In genomic region chr7:35733313-35734050, GRCm38 (mm10) we compare ENCODE assay signal across 16 mouse cellular contexts. TPM values are rescaled to one million over a fixed set of nuclear protein-coding genes. Genes with fewer than 3 reads are reported as not detected.
DNase-seq lines count a peak whose midpoint lies in the region; ATAC-seq lines count a peak whose summit lies in the region.
"Had no signal": no experiment of that assay in that cellular context is flagged by ENCODE, and none has a peak within 500 bp of the region (broad histone marks: within the 10 kb centered on the region; RNA-seq: fewer than 3 reads in every experiment).

No protein-coding gene starts in this region.

- H3K9ac ChIP-seq in kidney, embryonic 15.5 days, result no peak overlapping the region
- H3K9ac ChIP-seq in midbrain, embryonic 12.5 days (replicated peaks), result no peak overlapping the region
- no peak overlapping the region for H3K9ac ChIP-seq in midbrain, embryonic 11.5 days (ENCODE audit: low read length)
- no peak overlapping the region for H3K9ac ChIP-seq in forebrain, embryonic 13.5 days
- H3K9ac ChIP-seq in neural tube, embryonic 13.5 days, result no peak overlapping the region
- H3K9ac ChIP-seq: heart, embryonic 13.5 days; limb, embryonic 13.5 days had no signal

- 31% methylated on average over 14 of the region's 14 CpGs for WGBS in kidney, embryonic 15.5 days
- WGBS in midbrain, embryonic 12.5 days, result 82% methylated on average over 14 of the region's 14 CpGs
- 88% methylated on average over 14 of the region's 14 CpGs for WGBS in midbrain, embryonic 11.5 days
- WGBS in forebrain, embryonic 13.5 days, result 48% methylated on average over 14 of the region's 14 CpGs
- 45% methylated on average over 14 of the region's 14 CpGs for WGBS in neural tube, embryonic 13.5 days

- H3K27ac ChIP-seq in kidney, embryonic 15.5 days, result 0 out of 2 replicates have a peak overlapping the region, but pooled peaks have one; percentile 29
- H3K27ac ChIP-seq in midbrain, embryonic 12.5 days (replicated peaks), result peak overlapping the region; percentile 49; the same call in 1 of the 2 replicates
- H3K27ac ChIP-seq in midbrain, embryonic 11.5 days (ENCODE audit: low read depth, low read length), result no peak overlapping the region
- H3K27ac ChIP-seq in forebrain, embryonic 13.5 days, result peak overlapping the region; percentile 95
- peak overlapping the region; percentile 78 for H3K27ac ChIP-seq in neural tube, embryonic 13.5 days (replicated peaks)
- H3K27ac ChIP-seq: heart, embryonic 13.5 days; limb, embryonic 13.5 days had no signal

- ATAC-seq in kidney, embryonic 15.5 days (replicated peaks; ENCODE audit: low FRiP score), result peak; percentile 57
- no peak for ATAC-seq in midbrain, embryonic 12.5 days (ENCODE audit: low FRiP score, low read depth)
- no peak for ATAC-seq in midbrain, embryonic 11.5 days (ENCODE audit: low FRiP score)
- ATAC-seq in forebrain, embryonic 13.5 days, result peak; percentile 82
- peak; percentile 60 for ATAC-seq in neural tube, embryonic 13.5 days (ENCODE audit: low read depth)
- ATAC-seq: inflammation-experienced regulatory T-cells, adult 6 months; lung, postnatal 0 days had no signal

- peaks cover 15% of the 10 kb centered on the region for H3K4me1 ChIP-seq in kidney, embryonic 15.5 days
- peaks cover 8% of the 10 kb centered on the region; the same call in 1 of the 2 replicates for H3K4me1 ChIP-seq in midbrain, embryonic 12.5 days
- H3K4me1 ChIP-seq in midbrain, embryonic 11.5 days (ENCODE audit: control insufficient read depth, insufficient read depth, low read length), result no peaks in the 10 kb centered on the region
- peaks cover 29% of the 10 kb centered on the region for H3K4me1 ChIP-seq in forebrain, embryonic 13.5 days
- peaks cover 29% of the 10 kb centered on the region for H3K4me1 ChIP-seq in neural tube, embryonic 13.5 days (replicated peaks)
- H3K4me1 ChIP-seq: limb, embryonic 13.5 days had no signal

- DNase-seq in kidney, postnatal 36 days, result no peak
- DNase-seq in midbrain, embryonic 11.5 days (ENCODE audit: low spot score, missing footprints), result no peak
- DNase-seq in thymus, postnatal 10 days (ENCODE audit: low spot score in 2 of 2), result no peak
- DNase-seq in frontal cortex, postnatal 25 days (ENCODE audit: low spot score in 2 of 2), result no peak
- DNase-seq: adrenal gland, postnatal 25 days; cerebellum, adult 18-20 months; right cerebral cortex, adult 18-20 months; thymus, adult 2 months had no signal

- no peak overlapping the region for H3K4me3 ChIP-seq in kidney, embryonic 15.5 days (replicated peaks)
- no peak overlapping the region for H3K4me3 ChIP-seq in midbrain, embryonic 12.5 days
- H3K4me3 ChIP-seq in midbrain, embryonic 11.5 days (ENCODE audit: low read depth, low read length), result no peak overlapping the region
- no peak overlapping the region for H3K4me3 ChIP-seq in forebrain, embryonic 13.5 days
- no peak overlapping the region for H3K4me3 ChIP-seq in neural tube, embryonic 13.5 days
- H3K4me3 ChIP-seq: heart, embryonic 13.5 days; limb, embryonic 13.5 days had no signal

- no peaks in the 10 kb centered on the region for H3K9me3 ChIP-seq in kidney, embryonic 15.5 days (replicated peaks)
- H3K9me3 ChIP-seq in midbrain, embryonic 12.5 days, result 0 out of 2 replicates have a peak, but pooled peaks cover 5% of the 10 kb centered on the region
- no peaks in the 10 kb centered on the region for H3K9me3 ChIP-seq in midbrain, embryonic 11.5 days (ENCODE audit: control insufficient read depth, low read length)
- no peaks in the 10 kb centered on the region; the same call in 1 of the 2 replicates for H3K9me3 ChIP-seq in forebrain, embryonic 13.5 days (replicated peaks)
- H3K9me3 ChIP-seq in neural tube, embryonic 13.5 days, result 0 out of 2 replicates have a peak, but pooled peaks cover under 1% of the 10 kb centered on the region
- H3K9me3 ChIP-seq: heart, embryonic 13.5 days had no signal

- H3K27me3 ChIP-seq in kidney, embryonic 15.5 days, result no peaks in the 10 kb centered on the region
- no peaks in the 10 kb centered on the region for H3K27me3 ChIP-seq in midbrain, embryonic 12.5 days
- no peaks in the 10 kb centered on the region for H3K27me3 ChIP-seq in midbrain, embryonic 11.5 days (ENCODE audit: control insufficient read depth, insufficient read depth, low read length)
- H3K27me3 ChIP-seq in forebrain, embryonic 13.5 days, result no peaks in the 10 kb centered on the region
- H3K27me3 ChIP-seq in neural tube, embryonic 13.5 days, result no peaks in the 10 kb centered on the region
- H3K27me3 ChIP-seq: heart, embryonic 13.5 days; limb, embryonic 13.5 days had no signal

- H3K4me2 ChIP-seq in kidney, embryonic 15.5 days, result no peak overlapping the region
- no peak overlapping the region for H3K4me2 ChIP-seq in midbrain, embryonic 12.5 days (replicated peaks)
- no peak overlapping the region for H3K4me2 ChIP-seq in midbrain, embryonic 11.5 days
- H3K4me2 ChIP-seq in forebrain, embryonic 13.5 days, result no peak overlapping the region
- H3K4me2 ChIP-seq in neural tube, embryonic 13.5 days, result no peak overlapping the region
- H3K4me2 ChIP-seq: heart, embryonic 13.5 days; limb, embryonic 13.5 days had no signal

- peaks cover 24% of the 10 kb centered on the region for H3K36me3 ChIP-seq in kidney, embryonic 15.5 days
- peaks cover 49% of the 10 kb centered on the region for H3K36me3 ChIP-seq in midbrain, embryonic 12.5 days
- H3K36me3 ChIP-seq in midbrain, embryonic 11.5 days (ENCODE audit: control insufficient read depth, insufficient read depth, low read length), result peaks cover 18% of the 10 kb centered on the region
- H3K36me3 ChIP-seq in forebrain, embryonic 13.5 days (ENCODE audit: poor library complexity, severe bottlenecking), result peaks cover 47% of the 10 kb centered on the region
- peaks cover 20% of the 10 kb centered on the region for H3K36me3 ChIP-seq in neural tube, embryonic 13.5 days

RNA-seq across cellular contexts. Expression of gene Dpy19l3, which starts 20.8 kb away (rescaled TPM):
- polyA plus RNA-seq in kidney, embryonic 15.5 days (2015; fragmentation: Nextera tagmentation; extraction: Ambion mirVana), result 26.1 and 26.9 TPM in 2 replicates
- 39.2 and 44.8 TPM in 2 replicates for polyA plus RNA-seq in midbrain, embryonic 12.5 days (2016; fragmentation: Nextera tagmentation; extraction: Ambion mirVana)
- 37.2 and 38.5 TPM in 2 replicates for polyA plus RNA-seq in midbrain, embryonic 11.5 days (2014; fragmentation: Nextera tagmentation; extraction: Ambion mirVana)
- polyA plus RNA-seq in forebrain, embryonic 13.5 days (2015; fragmentation: Nextera tagmentation; extraction: Ambion mirVana), result 31.3 and 40.2 TPM in 2 replicates
- polyA plus RNA-seq in neural tube, embryonic 13.5 days (2015; fragmentation: Nextera tagmentation; extraction: Ambion mirVana), result 31.1 and 31.9 TPM in 2 replicates

Comparison
In these comparisons a context has a peak if more than half of its experiments do, and no peak if none do; other contexts are left out.
1. ATAC-seq: peak in kidney, embryonic 15.5 days (single experiment), forebrain, embryonic 13.5 days (single experiment) and neural tube, embryonic 13.5 days (single experiment); none in midbrain, embryonic 12.5 days (single experiment) and midbrain, embryonic 11.5 days (single experiment).